Mouse (Mus musculus) T-helper 2 cell (primary cell): Measurements from ENCODE around the gene Wee2.

Experiments
- in situ Hi-C: fragments of 300-600 bp; cut with MboI, MseI; formaldehyde crosslinking; loops from one replicate; pipeline ENCODE4 v1.15.1; 2025; ENCODE audit warnings: high pct_unique_total_duplicates

The Wee2 gene

GRCm38 (mm10) chr6:40438936-40439335 lies at the start of gene Wee2:
Gene Wee2, plus strand, starts transcription at chr6:40439088.
- in situ Hi-C loops = loop anchor here (10.0 to 25.0 kb wide), 3 partner anchors 114 to 1823 kb away; partner anchors contain the start of genes Agk, Casp2 and Tmem139

- in situ Hi-C loops = no loop called here
Measured at GRCm38 (mm10) chr6:40390975-40391374, 47.9 kb upstream of the Wee2 start.

GRCm38 (mm10) chr6:40393213-40393612 lies 45.7 kb upstream of the Wee2 start:
- in situ Hi-C loops = no loop called here

GRCm38 (mm10) chr6:40402031-40402430 lies 36.9 kb upstream of the Wee2 start:
- in situ Hi-C loops = no loop called here

GRCm38 (mm10) chr6:40403640-40404285 lies 35.1 kb upstream of the Wee2 start:
- in situ Hi-C loops = no loop called here

- in situ Hi-C loops = no loop called here
Measured at GRCm38 (mm10) chr6:40411085-40411484, 27.8 kb upstream of the Wee2 start.

- in situ Hi-C loops = no loop called here
Measured at GRCm38 (mm10) chr6:40413046-40413445, 25.8 kb upstream of the Wee2 start.

- in situ Hi-C loops = no loop called here
Measured at GRCm38 (mm10) chr6:40413565-40413964, 25.3 kb upstream of the Wee2 start.

GRCm38 (mm10) chr6:40415799-40416198 lies 23.1 kb upstream of the Wee2 start:
- in situ Hi-C loops = no loop called here

- in situ Hi-C loops = no loop called here
Measured at GRCm38 (mm10) chr6:40418386-40418785, 20.5 kb upstream of the Wee2 start.

- in situ Hi-C loops = loop anchor here (10.0 kb wide), 1 partner anchor 696 kb away; the partner anchor contains the start of gene Braf
Measured at GRCm38 (mm10) chr6:40421099-40421498, 17.8 kb upstream of the Wee2 start.

- in situ Hi-C loops = loop anchor here (10.0 kb wide), 1 partner anchor 698 kb away; the partner anchor contains the start of gene Braf
Measured at GRCm38 (mm10) chr6:40423013-40423412, 15.9 kb upstream of the Wee2 start.

- in situ Hi-C loops = loop anchor here (10.0 kb wide), 1 partner anchor 699 kb away; the partner anchor contains the start of gene Braf
Measured at GRCm38 (mm10) chr6:40423774-40424173, 15.1 kb upstream of the Wee2 start.

GRCm38 (mm10) chr6:40427441-40427840 lies 11.4 kb upstream of the Wee2 start:
- in situ Hi-C loops = loop anchor here (10.0 to 25.0 kb wide), 2 partner anchors 703 to 1835 kb away; partner anchors contain the start of genes Braf, Casp2 and Tmem139

- in situ Hi-C loops = loop anchor here (10.0 to 25.0 kb wide), 2 partner anchors 704 to 1834 kb away; partner anchors contain the start of genes Braf, Casp2 and Tmem139
Measured at GRCm38 (mm10) chr6:40428696-40429095, 10.2 kb upstream of the Wee2 start.

GRCm38 (mm10) chr6:40429521-40429931 lies 9.4 kb upstream of the Wee2 start:
- in situ Hi-C loops = loop anchor here (10.0 to 25.0 kb wide), 2 partner anchors 705 to 1833 kb away; partner anchors contain the start of genes Braf, Casp2 and Tmem139

- in situ Hi-C loops = loop anchor here (10.0 to 25.0 kb wide), 3 partner anchors 105 to 1832 kb away; partner anchors contain the start of genes Agk, Casp2 and Tmem139
Measured at GRCm38 (mm10) chr6:40430251-40430650, 8.6 kb upstream of the Wee2 start.

- in situ Hi-C loops = loop anchor here (10.0 to 25.0 kb wide), 3 partner anchors 106 to 1831 kb away; partner anchors contain the start of genes Agk, Casp2 and Tmem139
Measured at GRCm38 (mm10) chr6:40430878-40431277, 8.0 kb upstream of the Wee2 start.

GRCm38 (mm10) chr6:40431356-40431755 lies 7.5 kb upstream of the Wee2 start:
- in situ Hi-C loops = loop anchor here (10.0 to 25.0 kb wide), 3 partner anchors 107 to 1831 kb away; partner anchors contain the start of genes Agk, Casp2 and Tmem139

- in situ Hi-C loops = loop anchor here (10.0 to 25.0 kb wide), 3 partner anchors 107 to 1830 kb away; partner anchors contain the start of genes Agk, Casp2 and Tmem139
Measured at GRCm38 (mm10) chr6:40431812-40432211, 7.1 kb upstream of the Wee2 start.

GRCm38 (mm10) chr6:40432346-40433275 lies 6.3 kb upstream of the Wee2 start:
- in situ Hi-C loops = loop anchor here (10.0 to 25.0 kb wide), 3 partner anchors 108 to 1830 kb away; partner anchors contain the start of genes Agk, Casp2 and Tmem139
